Mouse (Mus musculus) C2C12 (cell line): ENCODE measurements around the gene Abcc5.

Source experiments
- CEBPB ChIP-seq: IDR thresholded peaks from one replicate; pipeline ENCODE4 v1.6.1; 2011; ENCODE audit warnings: low read depth, mild to moderate bottlenecking, control low read depth, moderate library complexity
- CTCF ChIP-seq: IDR thresholded peaks from one replicate; pipeline ENCODE4 v1.5.1; 2011; ENCODE audit not compliant: control insufficient read depth, insufficient read depth, insufficient read length
- FOSL1 ChIP-seq: IDR thresholded peaks from one replicate; pipeline ENCODE4 v1.8.0; 2011; ENCODE audit warnings: mild to moderate bottlenecking, low read length; ENCODE audit not compliant: poor library complexity, insufficient read depth, severe bottlenecking
- MAX ChIP-seq: IDR thresholded peaks from one replicate; pipeline ENCODE4 v1.6.1; 2011; ENCODE audit warnings: mild to moderate bottlenecking, control low read depth
- MYOD1 ChIP-seq: IDR thresholded peaks from one replicate; pipeline ENCODE4 v1.6.1; 2011; ENCODE audit warnings: low read depth; ENCODE audit not compliant: control insufficient read depth, insufficient read length
- USF1 ChIP-seq: IDR thresholded peaks from one replicate; pipeline ENCODE4 v1.6.1; 2011; ENCODE audit warnings: low read depth, mild to moderate bottlenecking, control low read depth, moderate library complexity

DNA sequence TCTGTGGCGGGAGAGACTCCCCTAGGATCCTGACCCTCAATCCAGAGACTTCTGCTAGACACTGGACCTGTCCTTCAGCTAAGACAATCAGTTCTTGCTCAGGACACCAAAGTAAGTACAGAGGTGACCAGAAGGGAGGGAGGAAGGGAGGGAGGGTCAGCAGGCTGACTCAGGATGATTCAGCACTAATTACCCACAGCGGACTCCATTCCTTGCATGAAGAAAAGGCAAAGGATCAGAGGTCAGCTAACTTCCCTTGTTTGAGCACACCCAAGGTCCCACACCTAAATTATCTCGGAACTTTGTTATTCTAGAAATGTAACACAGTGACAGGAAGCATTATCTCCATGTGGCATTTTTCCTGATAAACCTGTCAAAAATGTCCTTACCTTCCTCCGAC lies 54.5 kb downstream of the Abcc5 start:
- TF ChIP-seq USF1 (no peak), CTCF (no peak), MAX (peak; percentile 47), CEBPB (no peak), MYOD1 (no peak), FOSL1 (peak; percentile 92)
